Mouse (Mus musculus) forebrain, embryonic 13.5 days (tissue): ENCODE data around the gene Sumf1. TPM values are rescaled to one million over a fixed set of nuclear protein-coding genes. Genes with fewer than 3 reads are reported as not detected.

Source experiments
- ATAC-seq: fragments of 200-750 bp; cut with Nextera tagmentation; 2 replicates; pipeline ENCODE4 v1.8.0; 2017
- H3K27ac ChIP-seq: fragments of 300-500 bp; sonication (generic); 2 replicates; pipeline ENCODE4 v1.5.1; 2015; ENCODE audit warnings: inconsistent platforms, mild to moderate bottlenecking, moderate library complexity
- H3K27me3 ChIP-seq: fragments of 300-500 bp; sonication (generic); 2 replicates; pipeline ENCODE4 v1.6.1; 2015; ENCODE audit warnings: mild to moderate bottlenecking, inconsistent platforms
- H3K36me3 ChIP-seq: fragments of 300-500 bp; sonication (generic); 2 replicates; pipeline ENCODE4 v1.6.1; 2015; ENCODE audit warnings: mild to moderate bottlenecking, inconsistent platforms; ENCODE audit not compliant: poor library complexity, severe bottlenecking
- H3K4me1 ChIP-seq: fragments of 300-500 bp; sonication (generic); 2 replicates; pipeline ENCODE4 v1.6.1; 2015; ENCODE audit warnings: inconsistent platforms
- H3K4me2 ChIP-seq: fragments of 300-500 bp; sonication (generic); 2 replicates; pipeline ENCODE4 v1.6.1; 2015; ENCODE audit warnings: inconsistent platforms, mild to moderate bottlenecking, moderate library complexity
- H3K4me3 ChIP-seq: fragments of 300-500 bp; sonication (generic); 2 replicates; pipeline ENCODE4 v1.5.1; 2015; ENCODE audit warnings: mild to moderate bottlenecking, inconsistent platforms
- H3K9ac ChIP-seq: fragments of 300-500 bp; sonication (generic); 2 replicates; pipeline ENCODE4 v1.6.1; 2015; ENCODE audit warnings: mild to moderate bottlenecking, inconsistent platforms
- H3K9me3 ChIP-seq: fragments of 300-500 bp; sonication (generic); replicated peaks from 2 replicates; pipeline ENCODE4 v1.6.1; 2016; ENCODE audit warnings: inconsistent platforms
- WGBS: fragments of 180-500 bp; shearing (Covaris S2); methylation state at CpG from one replicate; pipeline ENCODE4 v1.1.7; 2015; 5-methylcytosine and 5-hydroxymethylcytosine counted together
- polyA plus RNA-seq: library from polyadenylated mRNA; unstranded; fragments of >200 nt; fragmentation: Nextera tagmentation; extraction: Ambion mirVana; gene quantifications from 2 replicates; pipeline ENCODE4 v1.2.1, GENCODE M21; 2015

Gene Sumf1
- polyA plus RNA-seq, 1 experiment from 2014 or later = 12.6 TPM

DNA sequence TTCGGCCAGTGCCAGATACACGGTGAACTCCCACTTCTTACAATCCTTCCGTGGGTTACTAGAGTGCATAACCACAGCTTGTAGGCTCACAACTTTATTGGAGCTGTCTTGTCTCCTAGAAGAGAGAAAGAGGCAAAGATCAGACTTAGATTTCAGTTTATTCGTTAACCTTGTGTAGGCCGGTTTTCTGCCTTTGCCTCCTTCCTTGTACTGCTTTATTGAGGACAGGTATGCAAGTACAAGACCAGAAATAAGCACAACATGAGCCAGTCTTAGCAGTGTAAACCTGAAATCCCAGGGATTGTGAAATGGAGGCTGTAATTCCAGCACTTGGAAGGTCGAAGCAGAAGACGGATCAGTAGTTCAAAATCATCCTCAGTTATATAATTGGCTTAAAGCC, 12.9 kb upstream of the Sumf1 start:
- H3K9ac ChIP-seq = no peak overlapping the region
- ATAC-seq = no peak
- H3K27me3 ChIP-seq = no peaks in the 10 kb centered on the region; the same call in 1 of the 2 replicates
- no peak overlapping the region for H3K27ac ChIP-seq
- H3K36me3 ChIP-seq = no peaks in the 10 kb centered on the region
- 88% methylated on average over 7 of the region's 7 CpGs for WGBS
- H3K4me2 ChIP-seq = no peak overlapping the region
- H3K4me1 ChIP-seq = no peaks in the 10 kb centered on the region
- no peaks in the 10 kb centered on the region for H3K9me3 ChIP-seq
- H3K4me3 ChIP-seq = no peak overlapping the region

DNA sequence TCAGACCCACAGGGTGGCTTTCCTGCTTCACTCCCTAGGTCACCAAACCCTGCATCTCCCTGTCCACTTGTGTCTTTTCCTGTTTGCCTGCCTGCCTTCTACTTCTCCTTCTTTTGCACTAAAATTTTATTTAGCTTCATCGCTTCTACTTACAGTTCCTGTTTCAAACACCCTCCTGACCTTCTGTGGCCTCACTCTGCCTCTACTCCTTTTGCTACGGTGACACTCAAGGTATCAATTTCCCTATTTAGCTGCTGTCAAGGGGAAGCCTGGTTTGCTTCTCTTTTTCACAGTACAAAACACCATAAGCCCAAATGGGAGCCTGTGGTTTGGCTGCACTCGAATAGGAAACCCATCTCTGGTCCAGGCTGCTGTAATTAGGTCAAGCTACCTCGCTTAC, 11.7 kb upstream of the Sumf1 start:
- Histone ChIP-seq H3K4me3 (no peak overlapping the region), H3K36me3 (no peaks in the 10 kb centered on the region), H3K4me2 (no peak overlapping the region), H3K4me1 (no peaks in the 10 kb centered on the region), H3K9ac (no peak overlapping the region), H3K27ac (no peak overlapping the region), H3K27me3 (peaks cover 3% of the 10 kb centered on the region; the same call in 1 of the 2 replicates), H3K9me3 (no peaks in the 10 kb centered on the region)
- WGBS = 79% methylated on average over 4 of the region's 4 CpGs
- ATAC-seq = no peak

DNA sequence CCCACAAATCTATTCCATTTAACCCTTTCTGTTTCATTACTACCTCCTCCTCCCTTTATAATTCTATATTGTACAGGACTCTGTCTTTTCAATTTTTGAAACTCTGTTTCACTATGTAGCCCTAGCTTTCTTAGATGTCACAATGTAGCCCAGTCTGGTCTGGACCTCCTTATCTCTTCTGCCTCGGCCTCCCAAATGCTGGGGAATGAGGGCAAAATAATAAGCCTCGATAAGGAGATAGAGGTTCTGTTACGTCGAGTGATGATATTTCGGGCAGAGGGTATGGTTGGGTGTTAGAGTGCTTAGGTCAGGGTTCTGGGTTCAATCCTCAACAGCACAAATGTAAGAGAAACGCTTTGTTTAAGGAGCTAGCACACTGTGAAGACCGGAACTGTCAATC, 11.3 kb upstream of the Sumf1 start:
- no peak for ATAC-seq
- no peak overlapping the region for H3K4me2 ChIP-seq
- H3K36me3 ChIP-seq = no peaks in the 10 kb centered on the region
- H3K9me3 ChIP-seq = no peaks in the 10 kb centered on the region
- H3K27ac ChIP-seq = no peak overlapping the region
- peaks cover 3% of the 10 kb centered on the region; the same call in 1 of the 2 replicates for H3K27me3 ChIP-seq
- no peaks in the 10 kb centered on the region for H3K4me1 ChIP-seq
- 88% methylated on average over 7 of the region's 7 CpGs for WGBS
- no peak overlapping the region for H3K4me3 ChIP-seq
- H3K9ac ChIP-seq = no peak overlapping the region

DNA sequence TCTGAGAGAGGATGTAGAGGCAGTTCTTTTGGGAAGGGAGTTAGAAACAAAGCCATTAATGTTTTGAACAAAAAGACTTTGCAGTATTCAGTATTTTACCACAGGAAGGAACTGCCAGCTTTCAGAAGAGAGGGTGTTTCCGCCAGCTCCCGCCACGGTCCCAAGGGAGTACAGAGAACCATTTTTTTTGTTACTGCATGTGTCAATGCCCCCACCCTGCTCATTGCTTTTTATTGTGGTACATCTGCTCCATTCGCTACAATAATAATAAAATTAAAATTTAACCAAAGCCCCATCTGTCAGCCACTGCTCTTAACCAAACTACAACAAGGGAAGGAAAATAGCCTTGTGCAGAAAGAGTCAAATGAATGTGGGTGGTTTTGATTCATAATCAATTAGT, 7.2 kb upstream of the Sumf1 start:
- H3K4me2 ChIP-seq = no peak overlapping the region
- no peak overlapping the region for H3K4me3 ChIP-seq
- H3K27ac ChIP-seq = no peak overlapping the region
- H3K4me1 ChIP-seq = no peaks in the 10 kb centered on the region
- peaks cover 4% of the 10 kb centered on the region for H3K27me3 ChIP-seq
- 65% methylated on average over 4 of the region's 4 CpGs for WGBS
- H3K9ac ChIP-seq = no peak overlapping the region
- no peaks in the 10 kb centered on the region for H3K9me3 ChIP-seq
- ATAC-seq = no peak
- H3K36me3 ChIP-seq = no peaks in the 10 kb centered on the region

DNA sequence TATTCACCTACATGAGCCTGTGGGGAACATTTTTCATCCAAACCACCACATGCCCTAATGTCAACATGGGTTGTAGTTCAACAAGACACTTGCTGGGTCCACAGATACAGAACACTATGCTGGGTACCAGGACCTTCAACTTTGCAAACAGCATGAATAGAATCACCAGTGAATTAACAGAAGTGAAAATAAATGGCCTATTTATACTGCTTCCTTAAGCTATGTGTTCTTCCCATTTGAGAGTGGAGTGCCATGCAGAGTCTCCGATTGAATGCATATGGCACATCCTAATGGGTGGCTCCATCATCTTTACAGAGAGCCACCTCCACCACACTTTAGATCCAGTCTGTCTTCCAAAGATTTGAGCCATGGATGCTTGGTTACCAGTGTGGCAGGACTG, 5.3 kb upstream of the Sumf1 start:
- H3K9ac ChIP-seq = no peak overlapping the region
- no peak overlapping the region for H3K4me2 ChIP-seq
- no peaks in the 10 kb centered on the region for H3K36me3 ChIP-seq
- H3K27ac ChIP-seq = no peak overlapping the region
- no peaks in the 10 kb centered on the region for H3K4me1 ChIP-seq
- no peak for ATAC-seq
- 95% methylated on average over 1 of the region's 1 CpGs for WGBS
- H3K4me3 ChIP-seq = no peak overlapping the region
- H3K27me3 ChIP-seq = peaks cover 7% of the 10 kb centered on the region
- no peaks in the 10 kb centered on the region for H3K9me3 ChIP-seq

DNA sequence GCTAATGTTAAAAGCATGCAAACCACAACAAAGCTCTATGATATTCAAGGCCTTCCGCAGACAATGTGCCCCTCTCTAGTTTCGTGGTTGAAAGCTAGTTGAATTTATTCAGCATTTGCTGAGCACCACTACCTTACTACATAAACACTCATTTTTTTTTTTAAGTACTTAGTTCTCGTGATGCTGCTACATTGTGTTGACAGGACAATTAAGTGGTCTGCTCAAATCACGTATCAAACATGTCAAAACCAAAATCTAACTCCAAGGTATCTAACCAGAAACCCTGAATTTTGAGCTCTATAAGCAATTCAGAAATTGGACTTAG, 265 bp upstream of the Sumf1 start:
- ATAC-seq = no peak; the same call in 1 of the 2 replicates
- H3K27ac ChIP-seq = no peak overlapping the region
- peaks cover 4% of the 10 kb centered on the region; the same call in 1 of the 2 replicates for H3K27me3 ChIP-seq
- H3K9ac ChIP-seq = peak overlapping the region; percentile 80; the same call in 1 of the 2 replicates
- WGBS = 12% methylated on average over 4 of the region's 4 CpGs
- H3K4me2 ChIP-seq = peak overlapping the region; percentile 89
- peaks cover 10% of the 10 kb centered on the region for H3K4me1 ChIP-seq
- H3K9me3 ChIP-seq = no peaks in the 10 kb centered on the region
- peak overlapping the region; percentile 85 for H3K4me3 ChIP-seq
- H3K36me3 ChIP-seq = no peaks in the 10 kb centered on the region

DNA sequence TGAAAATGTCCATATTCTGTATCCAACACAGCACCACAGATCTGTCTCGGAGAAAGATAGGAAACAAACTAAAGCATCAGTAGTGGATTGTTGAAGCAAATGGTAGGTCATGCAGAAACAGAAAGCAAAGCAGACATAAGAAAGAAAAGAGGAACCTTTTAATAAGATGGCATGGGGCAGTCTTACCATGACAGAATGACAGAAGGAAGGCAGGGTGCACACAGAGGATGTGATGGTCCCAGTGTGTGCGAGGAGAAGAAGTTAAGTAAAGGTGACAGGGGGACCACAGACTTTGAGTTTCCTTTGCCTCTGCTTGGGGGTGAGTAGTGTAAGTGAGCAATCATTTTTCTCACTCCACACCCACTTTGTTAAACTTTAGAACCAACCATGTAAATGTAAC, 6.3 kb downstream of the Sumf1 start:
- Histone ChIP-seq H3K9me3 (no peaks in the 10 kb centered on the region), H3K27me3 (no peaks in the 10 kb centered on the region), H3K9ac (no peak overlapping the region), H3K36me3 (peaks cover 15% of the 10 kb centered on the region; the same call in 1 of the 2 replicates), H3K4me1 (0 out of 2 replicates have a peak, but pooled peaks cover under 1% of the 10 kb centered on the region), H3K4me3 (no peak overlapping the region), H3K4me2 (no peak overlapping the region), H3K27ac (no peak overlapping the region)
- no peak for ATAC-seq
- WGBS = 97% methylated on average over 2 of the region's 2 CpGs

DNA sequence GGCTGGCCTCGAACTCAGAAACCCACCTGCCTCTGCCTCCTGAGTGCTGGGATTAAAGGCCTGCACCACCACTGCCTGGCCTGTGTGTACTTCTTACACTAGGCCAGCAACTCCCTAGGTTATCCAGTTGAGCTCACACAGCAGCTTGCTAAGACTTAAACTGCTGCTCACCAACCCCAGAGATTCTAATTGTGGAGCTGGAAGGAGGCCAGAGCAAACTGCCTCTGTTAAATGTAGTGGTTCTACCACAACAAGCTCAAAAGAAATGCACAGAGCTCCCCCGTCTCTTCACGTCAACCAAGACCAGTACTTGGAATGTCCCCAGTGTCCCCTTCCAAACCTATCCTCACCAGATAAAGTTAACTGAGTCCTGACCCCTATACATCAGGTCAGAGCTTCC, 11.2 kb downstream of the Sumf1 start:
- no peak overlapping the region for H3K9ac ChIP-seq
- H3K4me1 ChIP-seq = no peaks in the 10 kb centered on the region
- no peak for ATAC-seq
- H3K36me3 ChIP-seq = peaks cover 35% of the 10 kb centered on the region
- H3K27ac ChIP-seq = no peak overlapping the region
- no peak overlapping the region for H3K4me3 ChIP-seq
- WGBS = 92% methylated on average over 3 of the region's 3 CpGs
- no peak overlapping the region for H3K4me2 ChIP-seq
- no peaks in the 10 kb centered on the region for H3K27me3 ChIP-seq
- H3K9me3 ChIP-seq = no peaks in the 10 kb centered on the region

DNA sequence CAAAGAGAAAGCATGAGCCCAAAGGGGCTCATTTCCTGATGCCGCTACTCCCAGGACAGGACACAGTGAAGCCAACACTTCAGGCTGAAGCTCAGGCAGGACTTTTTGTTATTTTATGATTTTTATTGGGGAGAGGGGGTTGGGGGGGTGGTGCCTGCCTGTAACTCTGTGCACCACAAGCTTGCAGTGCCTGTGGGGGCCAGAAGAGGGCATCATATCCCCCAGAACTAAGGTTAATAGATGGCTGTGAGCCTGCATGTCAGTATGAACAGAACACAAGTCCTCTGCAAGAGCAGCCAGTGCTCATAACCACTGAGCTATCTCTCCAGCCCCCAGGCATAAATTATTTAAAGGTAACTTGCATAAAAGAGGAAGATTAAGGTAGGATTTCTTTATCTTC, 13.2 kb downstream of the Sumf1 start:
- no peaks in the 10 kb centered on the region for H3K27me3 ChIP-seq
- H3K4me2 ChIP-seq = no peak overlapping the region
- no peak for ATAC-seq
- no peak overlapping the region for H3K27ac ChIP-seq
- H3K36me3 ChIP-seq = peaks cover 35% of the 10 kb centered on the region
- no peaks in the 10 kb centered on the region for H3K4me1 ChIP-seq
- H3K9ac ChIP-seq = no peak overlapping the region
- no peaks in the 10 kb centered on the region for H3K9me3 ChIP-seq
- H3K4me3 ChIP-seq = no peak overlapping the region
- 100% methylated on average over 1 of the region's 1 CpGs for WGBS

DNA sequence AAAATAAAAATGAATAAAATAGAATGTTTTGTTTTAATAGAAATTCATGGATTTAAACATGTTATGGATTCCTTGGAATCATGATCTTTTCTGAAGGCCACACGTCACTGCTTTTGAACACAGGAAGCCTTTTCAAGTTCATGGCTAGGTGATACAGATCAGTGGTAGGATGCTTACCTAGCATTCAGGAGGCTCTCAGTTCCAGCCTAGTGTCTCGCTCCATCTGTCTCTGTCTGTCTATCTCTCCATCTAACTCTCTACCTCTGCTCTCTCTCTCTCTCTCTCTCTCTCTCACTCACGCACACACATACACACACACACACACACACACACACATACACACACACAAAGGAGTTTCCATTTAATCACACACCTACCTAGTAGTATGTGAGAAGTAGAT, 15.9 kb downstream of the Sumf1 start:
- no peak overlapping the region for H3K4me3 ChIP-seq
- WGBS = 98% methylated on average over 3 of the region's 3 CpGs
- peaks cover 23% of the 10 kb centered on the region for H3K36me3 ChIP-seq
- no peaks in the 10 kb centered on the region for H3K27me3 ChIP-seq
- no peak for ATAC-seq
- H3K9ac ChIP-seq = no peak overlapping the region
- H3K27ac ChIP-seq = no peak overlapping the region
- no peak overlapping the region for H3K4me2 ChIP-seq
- no peaks in the 10 kb centered on the region for H3K4me1 ChIP-seq
- H3K9me3 ChIP-seq = no peaks in the 10 kb centered on the region

DNA sequence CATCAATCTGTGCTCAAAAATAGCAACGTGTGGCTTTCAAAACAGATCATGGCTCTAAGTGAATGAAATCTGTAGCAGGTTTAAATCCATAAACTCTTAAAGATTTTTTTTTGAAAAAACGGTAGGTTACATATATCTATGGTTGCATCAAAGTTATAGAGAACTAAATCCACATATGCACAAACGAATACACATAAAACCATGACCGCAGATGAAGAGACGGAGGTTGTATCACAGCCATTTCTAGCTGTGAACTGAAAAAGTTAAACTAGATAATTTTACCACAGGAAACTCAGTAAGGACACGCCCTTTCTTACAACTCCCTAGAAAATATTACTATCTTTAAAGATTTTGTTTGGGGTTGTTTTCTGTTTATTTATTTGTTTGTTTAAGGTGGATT, 16.7 kb downstream of the Sumf1 start:
- no peak overlapping the region for H3K4me2 ChIP-seq
- no peak for ATAC-seq
- no peak overlapping the region for H3K9ac ChIP-seq
- H3K4me1 ChIP-seq = no peaks in the 10 kb centered on the region
- no peak overlapping the region for H3K4me3 ChIP-seq
- H3K9me3 ChIP-seq = no peaks in the 10 kb centered on the region
- peaks cover 18% of the 10 kb centered on the region for H3K36me3 ChIP-seq
- H3K27me3 ChIP-seq = no peaks in the 10 kb centered on the region
- H3K27ac ChIP-seq = no peak overlapping the region
- 93% methylated on average over 6 of the region's 6 CpGs for WGBS

DNA sequence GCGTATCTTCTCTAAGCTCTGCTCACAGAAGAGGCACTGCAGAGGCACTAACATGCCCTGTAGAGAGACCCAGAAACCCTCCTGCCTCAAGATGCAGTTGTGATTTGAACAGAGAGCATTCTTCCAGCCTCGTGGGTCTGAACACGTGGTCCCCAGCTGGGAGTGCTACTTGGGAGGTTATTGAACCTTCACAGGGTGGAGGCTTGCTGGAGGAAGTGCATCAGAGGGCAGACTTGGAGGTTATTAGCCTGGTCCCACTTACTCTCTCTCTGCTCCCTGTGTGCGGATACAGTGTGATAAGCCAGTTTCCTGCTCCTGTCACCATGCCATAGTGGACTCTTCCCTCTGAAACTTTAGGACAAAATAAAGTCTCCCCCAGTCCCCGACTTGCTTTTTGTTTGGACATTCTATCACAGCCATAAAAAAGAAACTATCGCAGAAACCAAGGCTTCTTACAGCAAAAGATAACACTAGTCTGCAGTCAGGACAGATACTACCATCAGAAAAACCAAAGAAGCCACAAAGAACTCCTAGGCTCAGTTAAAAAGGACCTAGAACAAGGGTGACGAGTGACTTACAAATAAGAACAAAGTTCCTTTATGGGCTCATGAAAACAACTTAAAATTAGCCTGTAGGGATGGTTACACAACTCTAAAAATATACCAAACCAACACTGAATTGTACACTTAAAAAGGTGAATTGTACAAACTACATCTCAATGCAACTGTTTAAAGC, 17.3 kb downstream of the Sumf1 start:
- H3K9me3 ChIP-seq = no peaks in the 10 kb centered on the region
- WGBS = 83% methylated on average over 7 of the region's 7 CpGs
- peaks cover 12% of the 10 kb centered on the region for H3K36me3 ChIP-seq
- no peak overlapping the region for H3K4me2 ChIP-seq
- ATAC-seq = no peak
- H3K27ac ChIP-seq = no peak overlapping the region
- H3K4me1 ChIP-seq = no peaks in the 10 kb centered on the region
- H3K4me3 ChIP-seq = no peak overlapping the region
- H3K27me3 ChIP-seq = no peaks in the 10 kb centered on the region
- H3K9ac ChIP-seq = no peak overlapping the region

DNA sequence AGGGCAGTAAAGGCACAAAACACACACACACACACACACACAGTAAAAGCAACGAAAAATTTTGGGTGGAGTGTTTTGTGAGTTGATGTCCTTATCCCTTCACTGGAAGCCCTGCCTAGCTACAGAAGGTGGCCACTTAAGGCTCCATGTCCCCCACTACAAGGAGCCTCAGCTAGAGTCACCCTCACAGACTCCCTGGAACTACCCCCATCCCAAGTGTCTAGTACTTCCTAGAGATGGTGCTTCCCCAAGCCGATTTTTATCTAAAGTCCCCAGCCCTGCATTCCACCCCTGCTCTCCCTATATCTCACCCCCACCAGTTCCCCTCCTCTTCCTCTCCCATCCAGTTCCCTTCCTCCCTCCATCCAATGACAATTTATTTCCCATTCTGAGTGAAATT, 19.8 kb downstream of the Sumf1 start:
- no peaks in the 10 kb centered on the region for H3K4me1 ChIP-seq
- no peak for ATAC-seq
- WGBS = 89% methylated on average over 2 of the region's 2 CpGs
- H3K4me2 ChIP-seq = no peak overlapping the region
- no peak overlapping the region for H3K27ac ChIP-seq
- H3K9me3 ChIP-seq = no peaks in the 10 kb centered on the region
- H3K9ac ChIP-seq = no peak overlapping the region
- H3K27me3 ChIP-seq = no peaks in the 10 kb centered on the region
- no peaks in the 10 kb centered on the region for H3K36me3 ChIP-seq
- H3K4me3 ChIP-seq = no peak overlapping the region
